In genomic region chr16:24946356-24946755, GRCm38 (mm10) we compare ENCODE assay signal across 23 mouse cellular contexts.
A peak's percentile ranks its signal among the peaks of the same experiment; 100 is the strongest.
DNase-seq lines count a peak whose midpoint lies in the region; ATAC-seq and TF ChIP-seq lines count a peak whose summit lies in the region.
"Had no signal": no experiment of that assay in that cellular context is flagged by ENCODE, and none has a peak within 500 bp of the region (broad histone marks: within the 10 kb centered on the region; RNA-seq: fewer than 3 reads in every experiment).

No protein-coding gene starts in this region.

- no peaks in the 10 kb centered on the region for H3K4me1 ChIP-seq in lung, postnatal 0 days (ENCODE audit: insufficient read depth, low read depth, low read length)
- H3K4me1 ChIP-seq in kidney, adult 2 months (ENCODE audit: control insufficient read depth, insufficient read depth, low read length), result no peaks in the 10 kb centered on the region

- H3K27ac ChIP-seq in lung, postnatal 0 days (ENCODE audit: low read length), result no peak overlapping the region
- no peak overlapping the region for H3K27ac ChIP-seq in kidney, adult 2 months (ENCODE audit: insufficient read depth, low read depth, low read length)
- H3K27ac ChIP-seq: forebrain, embryonic 10.5 days; forebrain, embryonic 13.5 days; heart, embryonic 10.5 days; hindbrain, embryonic 12.5 days; hindbrain, embryonic 15.5 days had no signal

- 55% methylated on average over 1 of the region's 1 CpGs for WGBS in lung, postnatal 0 days
- 87% methylated on average over 1 of the region's 1 CpGs for WGBS in kidney, adult 2 months

- no peak overlapping the region for H3K9ac ChIP-seq in lung, postnatal 0 days (replicated peaks; ENCODE audit: low read depth)
- H3K9ac ChIP-seq: forebrain, embryonic 13.5 days; hindbrain, embryonic 12.5 days; hindbrain, embryonic 15.5 days had no signal

- H3K4me3 ChIP-seq in lung, postnatal 0 days (ENCODE audit: low read depth, low read length), result no peak overlapping the region
- H3K4me3 ChIP-seq in kidney, adult 2 months (ENCODE audit: insufficient read depth, low read depth, low read length), result no peak overlapping the region
- H3K4me3 ChIP-seq: forebrain, embryonic 10.5 days; forebrain, embryonic 13.5 days; heart, embryonic 10.5 days; hindbrain, embryonic 12.5 days; hindbrain, embryonic 15.5 days had no signal

- no peaks in the 10 kb centered on the region for H3K27me3 ChIP-seq in lung, postnatal 0 days (replicated peaks; ENCODE audit: insufficient read depth, low read length)
- no peaks in the 10 kb centered on the region for H3K27me3 ChIP-seq in kidney, adult 2 months (replicated peaks; ENCODE audit: control insufficient read depth, insufficient read depth, low read length)
- H3K27me3 ChIP-seq: CH12.LX; forebrain, embryonic 13.5 days; hindbrain, embryonic 12.5 days; hindbrain, embryonic 15.5 days had no signal

- H3K9me3 ChIP-seq in lung, postnatal 0 days (ENCODE audit: low read length), result no peaks in the 10 kb centered on the region
- H3K9me3 ChIP-seq: forebrain, embryonic 10.5 days; forebrain, embryonic 13.5 days; heart, embryonic 10.5 days; hindbrain, embryonic 12.5 days; hindbrain, embryonic 15.5 days had no signal

- TF ChIP-seq EP300 in lung, postnatal 0 days (IDR thresholded peaks at IDR 0.05), result no peak

- no peak overlapping the region for H3K4me2 ChIP-seq in lung, postnatal 0 days (replicated peaks; ENCODE audit: low read depth, low read length)
- H3K4me2 ChIP-seq: forebrain, embryonic 13.5 days; hindbrain, embryonic 12.5 days; hindbrain, embryonic 15.5 days had no signal

- TF ChIP-seq POLR2A in kidney, adult 2 months (IDR thresholded peaks at IDR 0.05; ENCODE audit: low read depth, low read length), result no peak

- DNase-seq in lung, postnatal 0 days (ENCODE audit: low spot score), result peak; percentile 23
- no peak for DNase-seq in lung, adult 18-20 months
- DNase-seq in 416B (ENCODE audit: low read depth) (peak; percentile 33), NIH3T3 (ENCODE audit: low read depth) (peak; percentile 51)
- no peak for DNase-seq in kidney, adult 2 months
- no peak for DNase-seq in right cerebral cortex, adult 18-20 months
- DNase-seq: adrenal gland, postnatal 10 days; adrenal gland, postnatal 36 days; cerebellum, adult 18-20 months; cerebellum, adult 9-10 months; cerebellum, postnatal 14 days; gastrocnemius, postnatal 10 days; heart, adult 18-20 months had no signal

- no peak for ATAC-seq in lung, postnatal 0 days
- ATAC-seq: activated CD4-positive, CD25-positive, alpha-beta regulatory T cell, adult 4 months; forebrain, embryonic 13.5 days; forebrain, embryonic 16.5 days; intestine, postnatal 0 days had no signal

- H3K36me3 ChIP-seq in lung, postnatal 0 days (ENCODE audit: insufficient read depth, low read length), result no peaks in the 10 kb centered on the region
- H3K36me3 ChIP-seq in kidney, adult 2 months (ENCODE audit: control insufficient read depth, insufficient read depth, low read length), result no peaks in the 10 kb centered on the region
- H3K36me3 ChIP-seq: forebrain, embryonic 10.5 days; G1E; heart, embryonic 10.5 days; hindbrain, embryonic 12.5 days; hindbrain, embryonic 15.5 days had no signal

- TF ChIP-seq CTCF in lung, postnatal 0 days (IDR thresholded peaks at IDR 0.05), result no peak
- TF ChIP-seq CTCF in kidney, adult 2 months (conservative IDR thresholded peaks at IDR 0.05; ENCODE audit: insufficient read depth, insufficient read length, low read depth, low read length), result no peak

Comparison
In these comparisons a context has a peak if more than half of its experiments do, and no peak if none do; other contexts are left out.
1. DNase-seq: peak in lung, postnatal 0 days (single experiment), 416B (single experiment) and NIH3T3 (single experiment); none in lung, adult 18-20 months (0 of 2), kidney, adult 2 months (single experiment) and right cerebral cortex, adult 18-20 months (single experiment).